Mouse (Mus musculus): Measurements from ENCODE around the gene Pik3cb. TPM values are rescaled to one million over a fixed set of nuclear protein-coding genes. Genes with fewer than 3 reads are reported as not detected.
A peak's percentile ranks its signal among the peaks of the same experiment; 100 is the strongest.

Pik3cb gene
- polyA plus RNA-seq, 1 experiment from 2014 or later = 2.9 TPM

GRCm38 (mm10) chr9:99141171-99141570 lies 750 bp upstream of the Pik3cb start:
- no peaks in the 10 kb centered on the region for H3K36me3 ChIP-seq (ENCODE audit: control insufficient read depth, insufficient read depth, low read length)
- no peaks in the 10 kb centered on the region for H3K27me3 ChIP-seq (replicated peaks; ENCODE audit: control insufficient read depth, insufficient read depth, low read length)
- peak overlapping the region; percentile 88 for H3K9ac ChIP-seq (ENCODE audit: low read depth, low read length)
- H3K9me3 ChIP-seq (ENCODE audit: control insufficient read depth, low read length) = no peaks in the 10 kb centered on the region
- H3K27ac ChIP-seq (ENCODE audit: low read depth, low read length) = peak overlapping the region; percentile 89
- no peak for DNase-seq (ENCODE audit: low spot score)
- ATAC-seq (replicated peaks; ENCODE audit: low FRiP score) = peak; percentile 19; the same call in 1 of the 2 replicates
- H3K4me1 ChIP-seq (replicated peaks; ENCODE audit: control insufficient read depth, insufficient read depth, low read length) = peaks cover 28% of the 10 kb centered on the region
- WGBS = 29% methylated on average over 3 of the region's 3 CpGs
- H3K4me2 ChIP-seq = peak overlapping the region; percentile 83
- peak overlapping the region; percentile 88 for H3K4me3 ChIP-seq (ENCODE audit: low read depth, low read length)

DNA sequence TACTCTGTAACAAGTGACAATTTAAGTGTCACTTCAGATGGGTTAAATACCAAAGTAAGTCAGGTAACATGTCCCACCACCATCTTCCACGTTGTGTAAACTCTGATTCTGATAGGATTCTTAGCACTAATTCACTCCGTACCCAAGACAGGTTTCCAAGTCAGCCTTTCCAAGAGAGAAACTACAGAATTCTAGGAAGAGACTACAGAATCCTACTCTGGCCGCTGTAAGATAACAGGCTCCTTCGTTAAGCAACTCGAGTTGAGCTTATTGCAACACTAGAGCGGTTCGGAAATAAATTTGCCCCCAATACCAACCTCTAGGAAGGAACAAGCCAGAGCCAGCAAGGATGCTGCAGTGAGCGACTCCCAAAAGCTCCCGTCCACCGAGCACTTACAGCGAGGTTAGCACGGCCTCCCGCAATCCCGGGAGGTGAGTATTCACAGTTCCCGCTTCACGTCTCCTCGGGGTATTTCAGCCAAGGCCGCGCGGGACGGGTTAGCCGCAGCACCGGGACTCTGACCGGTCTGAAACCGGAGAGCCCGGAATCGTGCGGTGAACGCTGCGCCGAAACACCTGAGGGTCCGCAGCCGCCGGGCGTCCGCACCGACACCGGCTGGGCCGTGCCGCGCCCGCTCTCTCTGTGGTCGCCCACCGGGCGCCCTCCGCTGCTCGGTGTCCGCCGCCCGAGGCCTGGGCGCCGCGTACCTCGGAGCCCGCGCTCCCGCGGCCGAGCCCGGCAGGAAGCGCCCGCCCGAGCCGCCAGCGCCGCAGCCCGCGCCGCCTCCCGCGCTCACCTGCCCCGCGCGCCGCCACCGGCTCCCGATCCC lies 1.0 kb downstream of the Pik3cb start:
- Histone ChIP-seq H3K36me3 (ENCODE audit: control insufficient read depth, insufficient read depth, low read length) (no peaks in the 10 kb centered on the region), H3K27ac (ENCODE audit: low read depth, low read length) (peak overlapping the region; percentile 81), H3K9ac (ENCODE audit: low read depth, low read length) (peak overlapping the region; percentile 88), H3K4me3 (ENCODE audit: low read depth, low read length) (peak overlapping the region; percentile 88), H3K4me2 (peak overlapping the region; percentile 80), H3K27me3 (replicated peaks; ENCODE audit: control insufficient read depth, insufficient read depth, low read length) (no peaks in the 10 kb centered on the region), H3K9me3 (ENCODE audit: control insufficient read depth, low read length) (no peaks in the 10 kb centered on the region), H3K4me1 (replicated peaks; ENCODE audit: control insufficient read depth, insufficient read depth, low read length) (peaks cover 28% of the 10 kb centered on the region)
- under 1% methylated on average over 77 of the region's 77 CpGs for WGBS
- ATAC-seq (replicated peaks; ENCODE audit: low FRiP score) (peak; percentile 69), DNase-seq (ENCODE audit: low spot score) (peak; percentile 67)

DNA sequence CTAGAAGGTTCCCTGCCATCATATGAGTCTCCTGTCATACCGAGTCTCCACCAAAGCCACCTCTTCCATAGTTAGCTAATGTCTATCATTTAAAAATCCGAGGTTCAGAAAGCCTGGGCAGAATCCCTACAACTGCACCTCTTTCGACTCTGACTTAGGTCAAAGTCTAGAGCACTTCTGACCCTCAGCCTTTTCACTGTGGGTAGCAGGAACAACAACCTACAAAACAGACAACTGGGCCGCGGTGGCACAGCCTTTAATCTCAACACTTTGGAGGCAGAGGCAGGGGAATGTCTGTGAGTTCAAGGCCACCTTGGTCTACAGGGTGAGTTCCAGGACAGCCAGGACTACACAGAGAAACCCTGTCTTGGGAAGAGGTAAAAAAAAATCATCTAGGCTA lies 3.1 kb downstream of the Pik3cb start:
- Histone ChIP-seq H3K9me3 (ENCODE audit: control insufficient read depth, low read length) (no peaks in the 10 kb centered on the region), H3K27me3 (replicated peaks; ENCODE audit: control insufficient read depth, insufficient read depth, low read length) (no peaks in the 10 kb centered on the region), H3K36me3 (ENCODE audit: control insufficient read depth, insufficient read depth, low read length) (no peaks in the 10 kb centered on the region), H3K4me1 (replicated peaks; ENCODE audit: control insufficient read depth, insufficient read depth, low read length) (peaks cover 26% of the 10 kb centered on the region), H3K9ac (ENCODE audit: low read depth, low read length) (no peak overlapping the region), H3K4me2 (peak overlapping the region; percentile 29), H3K27ac (ENCODE audit: low read depth, low read length) (no peak overlapping the region), H3K4me3 (ENCODE audit: low read depth, low read length) (no peak overlapping the region)
- ATAC-seq (replicated peaks; ENCODE audit: low FRiP score) (no peak), DNase-seq (ENCODE audit: low spot score) (no peak)
- 74% methylated on average over 5 of the region's 5 CpGs for WGBS

- Histone ChIP-seq H3K27me3 (replicated peaks; ENCODE audit: control insufficient read depth, insufficient read depth, low read length) (no peaks in the 10 kb centered on the region), H3K4me1 (replicated peaks; ENCODE audit: control insufficient read depth, insufficient read depth, low read length) (peaks cover 13% of the 10 kb centered on the region), H3K27ac (ENCODE audit: low read depth, low read length) (no peak overlapping the region), H3K4me3 (ENCODE audit: low read depth, low read length) (no peak overlapping the region), H3K36me3 (ENCODE audit: control insufficient read depth, insufficient read depth, low read length) (no peaks in the 10 kb centered on the region), H3K9ac (ENCODE audit: low read depth, low read length) (no peak overlapping the region), H3K4me2 (no peak overlapping the region), H3K9me3 (ENCODE audit: control insufficient read depth, low read length) (no peaks in the 10 kb centered on the region)
- ATAC-seq (replicated peaks; ENCODE audit: low FRiP score) (no peak), DNase-seq (ENCODE audit: low spot score) (no peak)
- WGBS = 58% methylated on average over 3 of the region's 3 CpGs
Measured at GRCm38 (mm10) chr9:99131951-99132470, 8.4 kb downstream of the Pik3cb start.

GRCm38 (mm10) chr9:99131119-99131518 lies 9.3 kb downstream of the Pik3cb start:
- no peak overlapping the region for H3K4me3 ChIP-seq (ENCODE audit: low read depth, low read length)
- WGBS = 71% methylated on average over 4 of the region's 4 CpGs
- no peaks in the 10 kb centered on the region for H3K9me3 ChIP-seq (ENCODE audit: control insufficient read depth, low read length)
- H3K27ac ChIP-seq (ENCODE audit: low read depth, low read length) = no peak overlapping the region
- H3K4me1 ChIP-seq (replicated peaks; ENCODE audit: control insufficient read depth, insufficient read depth, low read length) = peaks cover 13% of the 10 kb centered on the region
- ATAC-seq (replicated peaks; ENCODE audit: low FRiP score) (peak; percentile 58; the same call in 1 of the 2 replicates), DNase-seq (ENCODE audit: low spot score) (no peak)
- no peak overlapping the region for H3K4me2 ChIP-seq
- no peaks in the 10 kb centered on the region for H3K36me3 ChIP-seq (ENCODE audit: control insufficient read depth, insufficient read depth, low read length)
- no peak overlapping the region for H3K9ac ChIP-seq (ENCODE audit: low read depth, low read length)
- H3K27me3 ChIP-seq (replicated peaks; ENCODE audit: control insufficient read depth, insufficient read depth, low read length) = no peaks in the 10 kb centered on the region

DNA sequence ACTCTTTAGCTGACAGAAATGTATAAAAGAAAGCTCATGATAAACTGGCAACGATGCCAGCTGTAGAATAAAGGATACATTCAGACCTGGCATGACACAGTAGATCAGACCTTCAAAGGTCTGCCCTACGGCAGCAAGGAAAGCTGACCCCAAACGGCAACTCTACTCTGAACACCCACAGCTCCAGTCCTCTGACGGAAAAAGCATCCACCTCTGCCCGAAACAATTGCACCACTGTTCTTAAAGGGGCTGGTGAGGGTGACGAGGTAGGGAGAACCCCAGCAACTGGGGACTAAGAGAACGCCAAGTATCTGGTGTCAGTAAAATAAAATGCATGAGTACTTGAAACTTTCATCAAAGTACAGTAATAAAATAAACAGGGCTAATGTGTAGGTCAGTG lies 12.8 kb downstream of the Pik3cb start:
- Histone ChIP-seq H3K9me3 (ENCODE audit: control insufficient read depth, low read length) (no peaks in the 10 kb centered on the region), H3K9ac (ENCODE audit: low read depth, low read length) (no peak overlapping the region), H3K4me3 (ENCODE audit: low read depth, low read length) (no peak overlapping the region), H3K36me3 (ENCODE audit: control insufficient read depth, insufficient read depth, low read length) (no peaks in the 10 kb centered on the region), H3K4me1 (replicated peaks; ENCODE audit: control insufficient read depth, insufficient read depth, low read length) (peaks cover 18% of the 10 kb centered on the region), H3K4me2 (no peak overlapping the region), H3K27ac (ENCODE audit: low read depth, low read length) (no peak overlapping the region), H3K27me3 (replicated peaks; ENCODE audit: control insufficient read depth, insufficient read depth, low read length) (no peaks in the 10 kb centered on the region)
- WGBS = 89% methylated on average over 7 of the region's 7 CpGs
- ATAC-seq (replicated peaks; ENCODE audit: low FRiP score) (no peak), DNase-seq (ENCODE audit: low spot score) (no peak)

DNA sequence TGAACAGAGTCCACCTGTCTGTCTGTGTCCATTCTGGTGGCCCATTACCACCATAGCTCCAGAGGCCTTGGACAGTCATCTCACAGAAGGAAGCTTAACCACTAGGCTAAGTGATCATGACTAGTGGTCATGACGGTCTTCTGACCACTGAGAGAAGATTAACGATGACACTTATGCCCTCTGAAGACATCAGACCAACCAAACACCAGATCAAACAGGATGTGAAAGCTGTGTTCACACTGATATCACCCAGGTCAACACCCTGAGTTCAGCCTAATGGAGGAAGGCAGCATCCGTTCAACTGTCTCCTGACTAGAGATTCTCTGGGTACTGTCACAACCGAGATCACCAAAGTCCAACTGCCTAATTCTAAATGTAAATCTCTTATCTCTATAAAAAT lies 17.7 kb downstream of the Pik3cb start:
- WGBS = 22% methylated on average over 4 of the region's 4 CpGs
- Histone ChIP-seq H3K9me3 (ENCODE audit: control insufficient read depth, low read length) (no peaks in the 10 kb centered on the region), H3K9ac (ENCODE audit: low read depth, low read length) (no peak overlapping the region), H3K4me1 (replicated peaks; ENCODE audit: control insufficient read depth, insufficient read depth, low read length) (peaks cover 5% of the 10 kb centered on the region; the same call in 1 of the 2 replicates), H3K4me2 (peak overlapping the region; percentile 20; the same call in 1 of the 2 replicates), H3K36me3 (ENCODE audit: control insufficient read depth, insufficient read depth, low read length) (peaks cover 4% of the 10 kb centered on the region; the same call in 1 of the 2 replicates), H3K27me3 (replicated peaks; ENCODE audit: control insufficient read depth, insufficient read depth, low read length) (no peaks in the 10 kb centered on the region), H3K27ac (ENCODE audit: low read depth, low read length) (no peak overlapping the region), H3K4me3 (ENCODE audit: low read depth, low read length) (no peak overlapping the region)
- no peak for DNase-seq (ENCODE audit: low spot score)
- ATAC-seq (replicated peaks; ENCODE audit: low FRiP score) = peak; percentile 80

GRCm38 (mm10) chr9:99112409-99112808 lies 28.0 kb downstream of the Pik3cb start:
- Histone ChIP-seq H3K27ac (ENCODE audit: low read depth, low read length) (no peak overlapping the region), H3K27me3 (replicated peaks; ENCODE audit: control insufficient read depth, insufficient read depth, low read length) (no peaks in the 10 kb centered on the region), H3K4me1 (replicated peaks; ENCODE audit: control insufficient read depth, insufficient read depth, low read length) (peaks cover 8% of the 10 kb centered on the region; the same call in 1 of the 2 replicates), H3K9me3 (ENCODE audit: control insufficient read depth, low read length) (no peaks in the 10 kb centered on the region), H3K36me3 (ENCODE audit: control insufficient read depth, insufficient read depth, low read length) (no peaks in the 10 kb centered on the region), H3K9ac (ENCODE audit: low read depth, low read length) (no peak overlapping the region), H3K4me2 (no peak overlapping the region), H3K4me3 (ENCODE audit: low read depth, low read length) (no peak overlapping the region)
- no peak for DNase-seq (ENCODE audit: low spot score)
- no peak for ATAC-seq (replicated peaks; ENCODE audit: low FRiP score)
- 85% methylated on average over 12 of the region's 12 CpGs for WGBS

GRCm38 (mm10) chr9:99111085-99111484 lies 29.3 kb downstream of the Pik3cb start:
- Histone ChIP-seq H3K4me3 (ENCODE audit: low read depth, low read length) (no peak overlapping the region), H3K4me2 (no peak overlapping the region), H3K9ac (ENCODE audit: low read depth, low read length) (no peak overlapping the region), H3K27me3 (replicated peaks; ENCODE audit: control insufficient read depth, insufficient read depth, low read length) (no peaks in the 10 kb centered on the region), H3K4me1 (replicated peaks; ENCODE audit: control insufficient read depth, insufficient read depth, low read length) (peaks cover 8% of the 10 kb centered on the region; the same call in 1 of the 2 replicates), H3K27ac (ENCODE audit: low read depth, low read length) (no peak overlapping the region), H3K36me3 (ENCODE audit: control insufficient read depth, insufficient read depth, low read length) (no peaks in the 10 kb centered on the region), H3K9me3 (ENCODE audit: control insufficient read depth, low read length) (no peaks in the 10 kb centered on the region)
- ATAC-seq (replicated peaks; ENCODE audit: low FRiP score) (no peak), DNase-seq (ENCODE audit: low spot score) (no peak)
- WGBS = 91% methylated on average over 1 of the region's 1 CpGs

All from liver, embryonic 11.5 days (tissue).